Mouse (Mus musculus): ENCODE results near the gene Mxra8.

Gene Mxra8

DNA sequence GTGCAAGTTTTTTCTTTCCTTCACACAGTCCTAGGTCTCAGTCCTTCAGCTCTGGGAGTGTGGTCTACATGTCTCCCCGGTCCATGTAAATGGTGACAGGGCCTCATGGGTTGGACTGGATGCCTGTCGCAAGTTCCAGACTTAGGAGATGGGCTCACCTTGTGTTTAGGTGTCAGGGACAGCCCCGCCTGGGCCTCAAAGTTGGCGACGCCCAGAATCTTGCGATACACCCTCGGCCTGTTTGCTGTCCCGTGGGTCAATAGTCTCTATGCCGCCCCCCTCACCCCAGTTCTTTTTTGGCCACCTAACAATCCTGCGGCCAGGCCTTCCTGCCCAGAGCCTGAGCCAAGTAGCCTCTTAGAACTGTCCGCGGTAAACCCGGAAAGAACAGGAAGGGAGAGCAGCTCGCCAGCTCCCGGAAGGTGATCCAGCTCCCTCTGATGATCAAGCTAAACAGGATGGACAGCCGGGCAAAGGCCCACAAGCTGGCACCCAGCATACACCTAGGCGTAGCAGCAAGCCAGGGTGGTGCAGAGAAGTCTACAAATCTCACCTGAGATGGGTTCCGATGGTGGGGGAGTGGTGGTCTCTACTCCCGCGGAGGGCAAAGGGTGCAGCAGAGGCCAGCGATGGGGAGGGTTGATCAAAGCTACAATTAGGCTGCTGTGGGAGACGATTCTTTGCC lies 29.3 kb downstream of the Mxra8 start:
- DNase-seq: peak; percentile 54

DNA sequence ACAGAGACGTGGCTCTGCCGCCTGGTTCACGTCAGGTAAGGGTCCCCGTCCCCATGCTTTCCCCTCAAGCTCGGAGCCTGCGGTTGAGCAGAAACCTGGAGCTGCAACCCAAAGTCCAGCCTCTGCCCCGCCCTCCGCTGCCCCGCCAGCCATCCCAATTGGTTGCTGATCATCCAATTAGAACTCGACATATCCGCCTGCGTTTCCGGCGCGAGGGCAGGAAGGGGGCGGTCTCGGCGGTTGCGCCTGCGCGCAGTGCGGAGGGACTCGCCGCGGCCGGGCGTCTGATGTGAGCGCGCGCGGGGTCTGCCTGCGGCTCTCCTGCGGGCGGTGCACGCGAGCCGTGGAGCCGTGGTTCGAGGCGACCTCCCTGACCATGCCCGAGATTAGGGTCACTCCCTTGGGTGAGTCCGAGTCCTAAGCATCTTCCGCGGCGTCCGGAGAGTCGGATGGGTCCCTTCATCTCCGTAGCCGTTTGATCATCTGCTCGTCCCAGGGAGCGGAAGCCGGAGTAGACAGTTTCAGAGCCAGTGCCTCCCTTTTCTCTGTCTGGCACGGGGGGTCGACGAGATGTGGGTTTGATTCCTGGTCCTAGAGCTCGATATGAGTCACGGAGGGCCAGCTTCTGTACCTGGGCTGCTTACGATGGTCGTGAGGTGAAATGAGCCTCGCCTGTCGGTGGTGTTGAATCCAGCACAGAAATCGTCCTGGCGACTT lies 30.0 kb downstream of the Mxra8 start, which contains the start of the genes Cptp and Ints11:
TSS of gene Cptp (minus strand) at position 124 of the 717 bp plus-strand sequence.
TSS of gene Ints11 (plus strand) at position 230 of the 717 bp plus-strand sequence.
- peak; percentile 98 for DNase-seq

DNA sequence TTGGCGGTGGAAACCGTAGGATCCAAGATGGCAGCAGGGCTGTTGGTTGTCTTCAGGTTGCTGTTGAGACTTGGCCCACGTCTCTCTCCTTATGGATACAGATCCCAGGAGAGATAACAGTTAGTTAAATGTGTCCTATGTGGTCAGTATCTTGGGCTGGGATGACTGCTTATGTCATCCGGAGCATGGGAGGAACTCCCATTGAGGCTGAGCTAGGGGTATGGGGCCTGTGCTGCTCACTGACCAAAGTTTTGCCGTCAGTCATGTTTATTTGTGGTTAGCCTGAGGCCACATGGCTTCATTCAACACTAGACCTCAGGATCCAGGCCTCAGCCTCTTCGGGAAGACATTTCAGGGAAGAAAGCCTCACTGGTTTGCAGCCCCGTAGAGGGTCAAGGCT lies 31.9 kb downstream of the Mxra8 start:
- no peak for DNase-seq

DNA sequence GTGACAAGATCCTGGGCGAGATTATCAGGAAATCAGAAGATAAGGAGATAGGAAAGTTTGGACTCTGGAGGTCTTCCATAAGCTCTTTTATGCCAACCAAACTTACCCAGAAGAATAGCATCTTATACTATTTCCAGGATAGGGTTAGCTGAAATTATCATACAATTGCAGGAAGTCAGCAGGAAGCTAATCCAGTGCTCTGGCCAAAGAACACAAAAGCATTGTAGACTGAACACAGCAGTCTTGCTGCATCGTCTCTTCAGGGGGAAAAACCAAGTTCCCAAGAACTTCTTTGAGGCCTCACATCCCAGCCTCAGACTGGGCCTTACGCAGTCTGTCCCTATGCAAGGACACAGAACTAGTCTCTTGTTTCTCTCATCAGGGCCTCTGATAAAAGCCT lies 44.1 kb downstream of the Mxra8 start:
- DNase-seq: peak; percentile 6

DNA sequence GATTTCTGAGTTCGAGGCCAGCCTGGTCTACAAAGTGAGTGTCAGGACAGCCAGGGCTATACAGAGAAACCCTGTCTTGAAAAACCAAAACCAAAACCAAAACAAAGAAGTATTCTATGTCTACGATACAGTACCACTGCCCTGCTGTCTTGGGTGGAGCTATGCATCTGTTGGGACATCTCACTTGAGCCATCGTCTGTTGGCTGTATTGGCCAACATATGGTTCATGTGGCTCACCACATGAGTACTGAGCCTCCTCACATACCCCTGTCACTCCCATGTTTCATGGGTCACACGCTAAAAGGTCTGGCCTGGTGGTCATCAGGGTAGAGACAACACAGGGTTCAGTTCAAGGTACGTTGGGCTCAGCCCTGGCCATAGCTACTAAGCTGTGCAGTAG lies 46.9 kb downstream of the Mxra8 start:
- no peak for DNase-seq

DNA sequence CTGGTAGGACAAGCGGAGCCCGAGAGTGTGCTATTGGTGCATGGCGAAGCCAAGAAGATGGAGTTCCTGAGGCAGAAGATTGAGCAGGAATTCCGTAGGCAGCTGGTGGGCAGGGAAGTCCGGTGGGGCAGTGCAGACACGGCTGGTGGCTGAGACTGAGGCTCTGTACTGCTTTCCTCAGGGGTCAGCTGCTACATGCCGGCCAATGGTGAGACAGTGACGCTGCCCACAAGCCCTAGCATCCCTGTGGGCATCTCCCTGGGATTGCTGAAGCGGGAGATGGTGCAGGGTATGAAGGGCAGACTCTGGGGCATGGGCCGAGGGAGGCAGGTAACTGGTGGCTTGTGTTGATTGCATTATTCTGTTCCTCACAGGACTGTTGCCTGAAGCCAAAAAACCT lies 48.2 kb downstream of the Mxra8 start:
- DNase-seq: no peak

DNA sequence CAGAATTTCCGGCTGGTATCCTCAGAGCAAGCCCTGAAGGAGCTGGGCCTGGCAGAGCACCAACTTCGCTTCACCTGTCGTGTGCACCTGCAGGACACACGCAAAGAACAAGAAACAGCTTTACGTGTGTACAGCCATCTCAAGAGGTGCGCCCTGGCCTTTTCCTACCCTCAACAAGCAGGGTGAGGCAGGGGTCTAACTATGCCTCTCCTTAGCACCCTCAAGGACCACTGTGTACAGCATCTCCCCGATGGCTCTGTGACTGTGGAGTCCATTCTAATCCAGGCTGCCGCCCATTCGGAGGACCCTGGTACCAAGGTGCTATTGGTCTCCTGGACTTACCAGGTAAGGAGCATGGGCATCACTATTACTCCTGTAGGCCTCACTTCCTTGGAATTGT lies 48.7 kb downstream of the Mxra8 start:
- DNase-seq: no peak

DNA sequence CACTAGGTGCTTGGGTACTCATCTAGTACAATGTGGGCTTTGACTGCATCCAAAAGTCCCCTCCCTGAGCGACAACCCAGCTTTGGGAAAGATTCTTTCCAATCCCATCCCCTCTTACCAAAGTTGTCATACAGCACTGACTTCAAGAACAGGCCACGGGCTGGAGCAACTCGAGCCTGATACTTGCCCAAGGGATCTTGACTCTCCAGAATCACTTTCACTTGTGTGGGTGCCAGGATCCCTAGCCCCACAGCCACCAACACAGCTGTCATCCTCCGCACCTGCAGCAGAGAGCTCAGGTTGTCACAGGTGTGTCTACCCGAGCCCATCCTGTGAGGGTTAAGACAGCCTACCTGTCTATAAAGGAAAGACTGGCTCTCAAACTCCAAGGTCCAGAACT lies 49.8 kb downstream of the Mxra8 start:
- DNase-seq: no peak

DNA sequence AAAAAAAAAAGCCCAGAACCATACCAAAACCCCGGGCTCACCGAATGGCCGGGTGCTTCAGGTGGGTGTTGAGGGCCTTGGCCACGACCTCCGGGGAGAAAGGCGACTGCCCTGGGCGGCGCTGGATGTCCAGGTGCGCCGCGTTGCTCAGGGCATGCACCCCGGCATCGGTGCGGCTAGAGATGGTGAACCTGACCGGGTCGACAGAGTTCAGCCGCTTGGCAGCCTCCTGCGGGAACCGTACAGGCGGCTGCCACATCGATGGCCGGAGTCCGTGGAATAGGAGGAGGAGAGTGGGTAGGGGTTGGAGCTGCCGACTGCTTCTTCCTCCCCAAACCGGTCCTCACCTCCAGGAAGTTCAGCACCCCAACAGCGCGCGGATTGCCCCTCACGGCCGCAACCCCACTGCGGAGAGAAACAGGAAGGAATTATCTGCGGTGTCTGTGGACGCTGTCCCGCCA lies 51.6 kb downstream of the Mxra8 start:
- peak; percentile 46 for DNase-seq

DNA sequence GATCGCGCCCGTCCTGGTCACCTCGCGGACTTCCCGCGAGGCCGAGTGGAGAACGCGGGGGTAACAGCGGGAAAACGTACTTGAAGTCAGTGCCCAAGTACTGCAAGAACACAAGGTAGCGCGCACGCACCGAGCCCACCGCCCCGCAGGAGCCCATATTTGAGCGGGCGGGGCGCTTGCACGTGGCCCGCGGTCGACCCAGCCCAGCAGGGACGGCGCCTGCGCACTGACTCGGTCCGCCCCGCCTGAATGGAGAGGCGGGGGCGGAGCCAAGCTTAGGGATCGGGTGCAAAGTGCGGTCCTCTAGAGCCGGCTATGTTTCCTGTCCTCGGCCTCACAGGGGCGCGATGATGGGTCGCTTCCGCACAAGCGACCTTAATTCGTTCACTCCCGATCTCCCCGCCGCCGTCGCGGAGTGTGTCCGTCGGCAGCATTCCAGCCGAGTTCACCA lies 52.1 kb downstream of the Mxra8 start, which contains the start of the genes Pusl1 and Acap3:
TSS of gene Pusl1 (minus strand) at position 231 of the 451 bp plus-strand sequence.
TSS of gene Acap3 (plus strand) at position 272 of the 451 bp plus-strand sequence.
- DNase-seq: peak; percentile 99

DNA sequence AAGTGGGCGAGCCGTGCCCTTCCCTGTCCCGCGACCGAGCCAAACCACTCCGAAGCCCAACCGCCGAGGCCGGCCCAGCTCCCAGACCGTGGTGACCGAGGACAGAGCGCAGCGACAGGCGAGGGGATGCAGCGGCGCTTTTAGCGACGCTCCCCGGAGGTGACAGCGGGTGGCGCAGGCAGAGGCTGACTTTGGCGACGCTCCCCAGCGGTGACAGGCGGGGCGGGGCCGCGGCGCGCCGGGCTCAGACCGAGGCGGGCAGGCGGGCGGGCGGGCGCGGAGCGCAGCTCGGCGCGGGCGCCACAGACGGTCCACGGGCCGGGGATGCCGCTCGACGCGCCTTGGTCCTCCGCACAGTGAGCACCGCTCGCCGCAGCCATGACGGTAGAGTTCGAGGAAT lies 52.5 kb downstream of the Mxra8 start:
- DNase-seq: peak; percentile 92

DNA sequence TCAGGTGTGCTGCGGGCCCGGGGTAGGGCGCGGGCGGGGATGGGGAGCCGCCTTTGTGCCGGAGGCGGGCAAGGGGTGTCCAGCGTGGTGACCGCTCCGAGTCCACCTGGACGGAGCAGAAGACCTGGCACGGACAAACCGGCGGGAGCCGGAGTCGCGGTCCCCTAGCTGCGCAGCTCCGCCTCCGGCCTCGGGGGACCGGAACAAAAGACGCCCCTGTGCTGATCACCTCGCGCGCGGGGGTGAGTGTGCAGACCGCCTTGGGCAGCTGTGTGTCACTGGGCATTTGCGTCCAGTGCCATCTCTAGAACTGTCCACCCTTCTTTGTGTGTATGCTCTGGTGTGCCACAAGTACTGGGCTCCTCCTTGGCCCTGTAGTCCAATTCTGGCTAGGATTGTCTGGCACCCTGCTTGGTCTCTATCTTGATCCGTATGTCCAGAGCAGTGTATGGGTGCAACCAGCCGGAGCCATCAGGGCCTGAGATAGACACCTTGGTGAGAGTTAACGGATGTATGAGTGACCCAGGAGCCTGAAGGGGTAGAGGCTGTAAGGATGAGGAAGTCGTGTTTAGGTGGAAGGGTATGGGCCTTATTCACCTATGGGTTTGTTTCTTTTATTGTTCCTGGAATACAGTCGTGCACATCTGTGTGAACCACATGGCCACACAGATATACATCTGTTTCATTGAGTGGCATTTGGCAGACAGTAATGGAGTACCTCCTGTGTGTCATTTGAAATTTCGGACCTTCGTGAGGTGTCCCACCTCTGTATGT lies 53.1 kb downstream of the Mxra8 start:
- peak; percentile 68 for DNase-seq

DNA sequence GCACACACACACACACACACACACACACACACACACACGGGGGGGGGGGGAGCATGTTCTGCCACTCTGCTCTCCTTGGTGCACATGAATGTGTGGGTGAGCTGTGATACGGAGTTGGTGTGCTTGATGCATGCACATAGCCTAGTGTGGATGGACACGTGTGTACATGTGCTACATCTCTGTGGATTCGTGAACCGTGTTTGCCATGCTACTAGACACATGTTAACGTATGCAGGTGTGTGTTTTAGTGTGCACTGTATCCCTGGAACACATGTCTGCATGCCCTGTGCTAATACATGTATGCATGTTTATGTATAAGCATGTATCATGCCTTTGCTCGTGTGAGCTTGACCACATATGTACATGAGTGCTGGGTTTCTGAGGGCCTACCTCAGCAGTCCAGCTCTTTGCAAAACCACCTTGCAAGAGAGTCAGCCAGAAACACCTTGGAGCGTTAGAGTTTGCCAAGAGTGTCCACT lies 53.8 kb downstream of the Mxra8 start:
- peak; percentile 3 for DNase-seq
